Mouse (Mus musculus) CH12.LX (cell line): ENCODE results near the gene Lrmda. TPM values are rescaled to one million over a fixed set of nuclear protein-coding genes. Genes with fewer than 3 reads are reported as not detected.

Source experiments
- DNase-seq: peaks from one replicate; pipeline ENCODE4 v3.0.0-alpha.2; 2013; ENCODE audit errors: extremely low read depth
- H3K27ac ChIP-seq: 2 replicates; pipeline ENCODE4 v1.5.1; 2012; ENCODE audit warnings: low read depth, mild to moderate bottlenecking, control low read depth, moderate library complexity; ENCODE audit not compliant: insufficient read depth
- H3K27me3 ChIP-seq: replicated peaks from 2 replicates; pipeline ENCODE3; 2012; ENCODE audit warnings: inconsistent platforms
- H3K36me3 ChIP-seq, 2 experiments: replicated peaks in 1 of 2; 2 replicates each; pipeline versions ENCODE3 to v1.6.1; 2012; ENCODE audit warnings: inconsistent platforms in 1 of 2, low read length in 1 of 2, mild to moderate bottlenecking in 1 of 2, mixed read lengths in 1 of 2, moderate library complexity in 1 of 2; ENCODE audit not compliant: control insufficient read depth in 1 of 2, insufficient read depth in 1 of 2
- H3K4me1 ChIP-seq, 2 experiments: 2 replicates each; pipeline ENCODE4 v1.6.1; 2012; ENCODE audit warnings: inconsistent platforms in 1 of 2, moderate library complexity in 1 of 2; ENCODE audit not compliant: insufficient read depth in 2 of 2, control insufficient read depth in 1 of 2
- H3K4me2 ChIP-seq: 2 replicates; pipeline ENCODE4 v1.6.1; 2012; ENCODE audit warnings: low read depth, mild to moderate bottlenecking, control low read depth; ENCODE audit not compliant: poor library complexity, insufficient read depth, severe bottlenecking
- H3K4me3 ChIP-seq, 3 experiments: fragments of 150-350 bp in 1 of 3; sonication (generic) in 1 of 3; replicated peaks in 1 of 3; 2 replicates each; pipeline versions ENCODE3 to v1.5.1; 2011 to 2012; ENCODE audit warnings: low read depth in 2 of 3, low read length in 2 of 3, mild to moderate bottlenecking in 2 of 3, moderate library complexity in 2 of 3, control low read depth in 1 of 3, improper control_type of control experiment in 1 of 3, inconsistent platforms in 1 of 3, mixed read lengths in 1 of 3; ENCODE audit not compliant: poor library complexity in 1 of 3
- H3K79me2 ChIP-seq: replicated peaks from 2 replicates; pipeline ENCODE4 v1.6.1; 2012; ENCODE audit warnings: mild to moderate bottlenecking, moderate library complexity; ENCODE audit not compliant: control insufficient read depth, poor library complexity, insufficient read depth, severe bottlenecking; ENCODE audit errors: extremely low read depth
- H3K9ac ChIP-seq: 2 replicates; pipeline ENCODE4 v1.6.1; 2012; ENCODE audit warnings: low read depth, mild to moderate bottlenecking, control low read depth, moderate library complexity; ENCODE audit not compliant: insufficient read depth
- H3K9me3 ChIP-seq: replicated peaks from 2 replicates; pipeline ENCODE3; 2012; ENCODE audit warnings: low read length, inconsistent platforms, mixed read lengths
- CHD1 ChIP-seq: IDR thresholded peaks from 2 replicates; pipeline ENCODE4 v1.6.1; 2012; ENCODE audit warnings: low read depth, low read length, improper control_type of control experiment, inconsistent platforms
- CHD2 ChIP-seq: IDR thresholded peaks from 2 replicates; pipeline ENCODE4 v1.6.1; 2011; ENCODE audit warnings: low read length, improper control_type of control experiment
- ETS1 ChIP-seq: conservative IDR thresholded peaks from 2 replicates; pipeline ENCODE4 v1.6.1; 2012; ENCODE audit warnings: low read depth, mild to moderate bottlenecking, inconsistent platforms, low read length, improper control_type of control experiment, moderate library complexity
- JUN ChIP-seq: IDR thresholded peaks from 2 replicates; pipeline ENCODE4 v1.6.1; 2011; ENCODE audit warnings: low read depth, mild to moderate bottlenecking, low read length, improper control_type of control experiment, moderate library complexity; ENCODE audit not compliant: insufficient read depth
- KAT2A ChIP-seq: IDR thresholded peaks from 2 replicates; pipeline ENCODE4 v1.6.1; 2012; ENCODE audit warnings: low read length, improper control_type of control experiment, inconsistent platforms; ENCODE audit not compliant: insufficient replicate concordance
- MAZ ChIP-seq: IDR thresholded peaks from 2 replicates; pipeline ENCODE4 v1.6.1; 2012; ENCODE audit warnings: low read depth, mild to moderate bottlenecking, inconsistent platforms, low read length, improper control_type of control experiment, moderate library complexity
- MXI1 ChIP-seq: IDR thresholded peaks from 2 replicates; pipeline ENCODE4 v1.6.1; 2011; ENCODE audit warnings: mild to moderate bottlenecking, low read depth, low read length, improper control_type of control experiment
- MYC ChIP-seq: IDR thresholded peaks from 2 replicates; pipeline ENCODE4 v1.6.1; 2011; ENCODE audit warnings: low read depth, mild to moderate bottlenecking, improper control_type of control experiment, low read length
- NELFE ChIP-seq: IDR thresholded peaks from 2 replicates; pipeline ENCODE4 v1.6.1; 2011; ENCODE audit warnings: low read depth, low read length, improper control_type of control experiment
- NRF1 ChIP-seq: IDR thresholded peaks from 2 replicates; pipeline ENCODE4 v1.6.1; 2014; ENCODE audit warnings: low read depth, mild to moderate bottlenecking, inconsistent platforms, low read length, improper control_type of control experiment, moderate library complexity
- POLR2A ChIP-seq: IDR thresholded peaks from 2 replicates; pipeline ENCODE4 v1.6.1; 2011; ENCODE audit warnings: low read depth, mild to moderate bottlenecking, improper control_type of control experiment, low read length
- RCOR1 ChIP-seq: conservative IDR thresholded peaks from 2 replicates; pipeline ENCODE4 v1.6.1; 2012; ENCODE audit warnings: low read depth, mild to moderate bottlenecking, inconsistent platforms, low read length, improper control_type of control experiment
- TBP ChIP-seq: conservative IDR thresholded peaks from 2 replicates; pipeline ENCODE4 v1.6.1; 2011; ENCODE audit warnings: low read depth, low read length, improper control_type of control experiment
- TCF12 ChIP-seq: IDR thresholded peaks from 2 replicates; pipeline ENCODE4 v1.6.1; 2014; ENCODE audit warnings: low read depth, mild to moderate bottlenecking, inconsistent platforms, low read length, improper control_type of control experiment
- USF1 ChIP-seq: IDR thresholded peaks from 2 replicates; pipeline ENCODE4 v1.6.1; 2014; ENCODE audit warnings: low read depth, mild to moderate bottlenecking, inconsistent platforms, low read length, improper control_type of control experiment
- ZC3H11A ChIP-seq: IDR thresholded peaks from 2 replicates; pipeline ENCODE4 v1.6.1; 2012; ENCODE audit warnings: low read depth, mild to moderate bottlenecking, inconsistent platforms, low read length, improper control_type of control experiment
- ZKSCAN1 ChIP-seq: IDR thresholded peaks from 2 replicates; pipeline ENCODE4 v1.6.1; 2012; ENCODE audit warnings: low read depth, inconsistent platforms, low read length, improper control_type of control experiment, borderline replicate concordance
- ZNF384 ChIP-seq: IDR thresholded peaks from 2 replicates; pipeline ENCODE4 v1.6.1; 2012; ENCODE audit warnings: low read depth, low read length, improper control_type of control experiment, inconsistent platforms
- dilution Hi-C: fragments of 300-500 bp; cut with MboI; formaldehyde crosslinking; loops from 2 replicates; pipeline ENCODE4 v1.14.3; 2020; ENCODE audit warnings: low sequenced_read_pairs; ENCODE audit not compliant: extremely low pct_unique_long_range_greater_than_20kb, extremely low pct_ligation_motif_present
- in situ Hi-C: fragments of 300-500 bp; cut with MboI; formaldehyde crosslinking; loops from 3 replicates; pipeline ENCODE4 v1.14.3; 2019; ENCODE audit warnings: low sequenced_read_pairs, low pct_ligation_motif_present, low pct_unique_long_range_greater_than_20kb, mixed read lengths
- polyA plus RNA-seq: library from polyadenylated mRNA; unstranded; fragments of >175 nt; gene quantifications from 2 replicates; pipeline ENCODE4 v1.2.1, GENCODE M21; 2012; ENCODE audit warnings: low read depth; ENCODE audit not compliant: insufficient read length
- total RNA-seq, 2 experiments: library from RNA; depleted of rRNA; stranded (reverse); fragments of 300-350 nt in 1 of 2; fragments of >200 nt in 1 of 2; gene quantifications; 2 replicates each; pipeline ENCODE4 v1.2.3; 2012 to 2014

Gene Lrmda
- total and polyA plus RNA-seq, 3 experiments, result 0.89 to 3.7 (median 1.9) TPM

DNA sequence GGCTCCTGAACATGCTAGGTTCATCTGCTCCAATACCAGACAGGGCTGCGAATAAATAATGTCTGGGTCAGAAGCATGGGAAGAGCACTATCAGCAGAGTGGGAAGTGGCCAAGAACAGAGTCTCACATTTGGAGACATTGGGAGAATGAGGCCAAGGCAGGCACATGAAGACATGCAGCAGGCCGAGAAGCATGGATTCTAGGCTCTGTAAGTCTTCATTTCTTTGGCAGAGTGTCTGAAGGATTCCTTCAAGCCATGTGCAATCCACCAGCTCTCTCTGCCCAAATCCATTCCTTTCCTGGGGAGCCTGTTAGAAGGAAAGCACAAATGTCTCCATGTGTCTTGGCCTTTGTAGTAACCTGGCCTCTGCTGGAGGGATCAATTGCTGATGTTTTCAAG is 902.3 kb downstream of the Lrmda start:
- in situ Hi-C loops (no loop called here), dilution Hi-C loops (no loop called here)
- H3K4me2 ChIP-seq, result no peak overlapping the region
- H3K9ac ChIP-seq, result no peak overlapping the region
- no peak for DNase-seq
- H3K4me1 ChIP-seq, result peaks cover 0 to 20% of the 10 kb centered on the region in 2 experiments; a peak in 2 of 4 replicates
- no peaks in the 10 kb centered on the region for H3K79me2 ChIP-seq
- no peaks in the 10 kb centered on the region for H3K36me3 ChIP-seq
- TF ChIP-seq ZNF384, result no peak
- TF ChIP-seq TBP, result no peak
- TF ChIP-seq NRF1, result no peak
- H3K9me3 ChIP-seq, result no peaks in the 10 kb centered on the region
- no peaks in the 10 kb centered on the region for H3K27me3 ChIP-seq
- no peak overlapping the region for H3K27ac ChIP-seq
- H3K4me3 ChIP-seq, result no peak overlapping the region

- in situ Hi-C loops, result no loop called here
These were observed 903.1 kb downstream of the Lrmda start for GRCm38 (mm10) chr14:22922571-22922970.

GRCm38 (mm10) chr14:22923251-22923650 is 903.7 kb downstream of the Lrmda start:
- no peaks in the 10 kb centered on the region for H3K27me3 ChIP-seq
- in situ Hi-C loops (no loop called here), dilution Hi-C loops (no loop called here)
- H3K79me2 ChIP-seq, result no peaks in the 10 kb centered on the region
- TF ChIP-seq TCF12, result no peak
- TF ChIP-seq MYC, result no peak
- TF ChIP-seq KAT2A, result no peak
- no peak for TF ChIP-seq POLR2A
- DNase-seq, result no peak
- no peak overlapping the region for H3K27ac ChIP-seq
- peaks cover 2 to 26% of the 10 kb centered on the region in 2 experiments; a peak in 2 of 4 replicates for H3K4me1 ChIP-seq
- no peaks in the 10 kb centered on the region for H3K36me3 ChIP-seq
- no peaks in the 10 kb centered on the region for H3K9me3 ChIP-seq
- no peak overlapping the region for H3K9ac ChIP-seq
- no peak overlapping the region for H3K4me3 ChIP-seq
- no peak overlapping the region for H3K4me2 ChIP-seq

More at GRCm38 (mm10) chr14:22922571-22922970, 903.1 kb downstream of the Lrmda start:
- no peaks in the 10 kb centered on the region for H3K27me3 ChIP-seq
- DNase-seq, result no peak
- H3K9me3 ChIP-seq, result no peaks in the 10 kb centered on the region
- H3K9ac ChIP-seq, result no peak overlapping the region
- no peaks in the 10 kb centered on the region for H3K36me3 ChIP-seq
- H3K79me2 ChIP-seq, result no peaks in the 10 kb centered on the region
- TF ChIP-seq POLR2A, result no peak
- dilution Hi-C loops, result no loop called here
- H3K4me1 ChIP-seq, result peaks cover 2 to 26% of the 10 kb centered on the region in 2 experiments; a peak in 2 of 4 replicates
- no peak overlapping the region for H3K4me3 ChIP-seq
- no peak overlapping the region for H3K27ac ChIP-seq
- no peak overlapping the region for H3K4me2 ChIP-seq

- peaks cover 0 to 29% of the 10 kb centered on the region in 2 experiments for H3K36me3 ChIP-seq
- TF ChIP-seq JUN, result no peak
- no peak for TF ChIP-seq MXI1
- no peak for TF ChIP-seq USF1
- no peak for TF ChIP-seq CHD1
- TF ChIP-seq ETS1, result no peak
- no peak for TF ChIP-seq NELFE
- TF ChIP-seq MAZ, result no peak
- no peak for TF ChIP-seq CHD2
- no peak for TF ChIP-seq RCOR1
- TF ChIP-seq ZKSCAN1, result no peak
- no peak for TF ChIP-seq ZC3H11A
- peak overlapping the region; percentile 29; the same call in 1 of the 2 replicates for H3K27ac ChIP-seq
- H3K4me2 ChIP-seq, result peak overlapping the region; percentile 82
- H3K4me3 ChIP-seq, result peak overlapping the region; percentile 33 to 61 (median 57)
- H3K9ac ChIP-seq, result peak overlapping the region; percentile 66
- peaks cover 3 to 33% of the 10 kb centered on the region in 2 experiments; a peak in 2 of 4 replicates for H3K4me1 ChIP-seq
- H3K9me3 ChIP-seq, result no peaks in the 10 kb centered on the region
- no peaks in the 10 kb centered on the region; the same call in 1 of the 2 replicates for H3K79me2 ChIP-seq
- no peaks in the 10 kb centered on the region for H3K27me3 ChIP-seq
- DNase-seq, result peak; percentile 32
- dilution Hi-C loops (no loop called here), in situ Hi-C loops (no loop called here)
These were observed 908.8 kb downstream of the Lrmda start for GRCm38 (mm10) chr14:22928263-22928662.
